Comparison of ENCODE assay signal across 8 mouse cellular contexts in genomic region chr4:141147112-141148008, GRCm38 (mm10). TPM values are rescaled to one million over a fixed set of nuclear protein-coding genes. Genes with fewer than 3 reads are reported as not detected.
DNase-seq lines count a peak whose midpoint lies in the region; ATAC-seq and TF ChIP-seq lines count a peak whose summit lies in the region.

TSS of gene Fbxo42 (plus strand) at chr4:141147913.

- peak; percentile 68 for TF ChIP-seq CTCF in bone marrow, adult 2 months (IDR thresholded peaks at IDR 0.05; ENCODE audit: control insufficient read depth, insufficient read depth, low read length)

- peak; percentile 88; the same call in 1 of the 2 replicates for TF ChIP-seq POLR2A in bone marrow, adult 2 months (IDR thresholded peaks at IDR 0.05; ENCODE audit: borderline replicate concordance, control insufficient read depth, low read depth, low read length)

- no peaks in the 10 kb centered on the region for H3K9me3 ChIP-seq in embryonic facial prominence, embryonic 15.5 days (replicated peaks)
- no peaks in the 10 kb centered on the region for H3K9me3 ChIP-seq in kidney, embryonic 14.5 days (ENCODE audit: control insufficient read depth, low read length)
- no peaks in the 10 kb centered on the region for H3K9me3 ChIP-seq in limb, embryonic 15.5 days

- no peaks in the 10 kb centered on the region for H3K36me3 ChIP-seq in embryonic facial prominence, embryonic 15.5 days
- no peaks in the 10 kb centered on the region for H3K36me3 ChIP-seq in kidney, embryonic 14.5 days (ENCODE audit: control insufficient read depth, insufficient read depth, low read length)
- no peaks in the 10 kb centered on the region for H3K36me3 ChIP-seq in limb, embryonic 15.5 days

- H3K4me3 ChIP-seq in bone marrow, adult 2 months (replicated peaks; ENCODE audit: control insufficient read depth, low read depth, low read length), result peak within 1 kb of the TSS; percentile 99
- peak within 1 kb of the TSS; percentile 88 for H3K4me3 ChIP-seq in embryonic facial prominence, embryonic 15.5 days (replicated peaks)
- H3K4me3 ChIP-seq in kidney, embryonic 14.5 days (ENCODE audit: low read length), result peak within 1 kb of the TSS; percentile 99
- peak within 1 kb of the TSS; percentile 99 for H3K4me3 ChIP-seq in limb, embryonic 15.5 days

- peak within 1 kb of the TSS; percentile 92 for H3K9ac ChIP-seq in embryonic facial prominence, embryonic 15.5 days
- peak within 1 kb of the TSS; percentile 97 for H3K9ac ChIP-seq in kidney, embryonic 14.5 days (ENCODE audit: low read depth, low read length)
- H3K9ac ChIP-seq in limb, embryonic 15.5 days, result peak within 1 kb of the TSS; percentile 99

- under 1% methylated on average over 58 of the region's 58 CpGs for WGBS in bone marrow, adult 2 months
- 7% methylated on average over 58 of the region's 58 CpGs for WGBS in embryonic facial prominence, embryonic 15.5 days
- WGBS in kidney, embryonic 14.5 days, result 7% methylated on average over 57 of the region's 58 CpGs
- WGBS in limb, embryonic 15.5 days, result 7% methylated on average over 58 of the region's 58 CpGs

- H3K27me3 ChIP-seq in embryonic facial prominence, embryonic 15.5 days, result no peaks in the 10 kb centered on the region
- no peaks in the 10 kb centered on the region for H3K27me3 ChIP-seq in kidney, embryonic 14.5 days (ENCODE audit: control insufficient read depth, insufficient read depth, low read length)
- H3K27me3 ChIP-seq in limb, embryonic 15.5 days, result no peaks in the 10 kb centered on the region

- DNase-seq in 416B (ENCODE audit: low read depth), result peak; percentile 88
- DNase-seq in heart, adult 9 months (ENCODE audit: low spot score in 2 of 2), result peak; percentile 93 to 94
- DNase-seq in monocyte, adult 2 months (ENCODE audit: low read depth in 1 of 2, low spot score in 2 of 2), result peak; percentile 80 to 93
- peak; percentile 91 to 93 for DNase-seq in spleen, postnatal 36 days (ENCODE audit: low spot score in 2 of 2)

- H3K4me2 ChIP-seq in embryonic facial prominence, embryonic 15.5 days (replicated peaks), result peak within 1 kb of the TSS; percentile 76
- peak within 1 kb of the TSS; percentile 85 for H3K4me2 ChIP-seq in kidney, embryonic 14.5 days (replicated peaks; ENCODE audit: low read depth, low read length)
- peak within 1 kb of the TSS; percentile 80 for H3K4me2 ChIP-seq in limb, embryonic 15.5 days

- H3K27ac ChIP-seq in bone marrow, adult 2 months (ENCODE audit: control insufficient read depth, insufficient read depth, low read depth, low read length, poor library complexity), result peak within 1 kb of the TSS; percentile 84
- H3K27ac ChIP-seq in embryonic facial prominence, embryonic 15.5 days (replicated peaks), result peak within 1 kb of the TSS; percentile 95
- H3K27ac ChIP-seq in kidney, embryonic 14.5 days (ENCODE audit: low read depth, low read length), result peak within 1 kb of the TSS; percentile 92
- H3K27ac ChIP-seq in limb, embryonic 15.5 days, result peak within 1 kb of the TSS; percentile 97

- ATAC-seq in embryonic facial prominence, embryonic 15.5 days (ENCODE audit: insufficient number of reproducible peaks, low FRiP score, low TSS enrichment, low read depth), result peak; percentile 87
- peak; percentile 88 for ATAC-seq in kidney, embryonic 14.5 days (ENCODE audit: low FRiP score, low TSS enrichment)
- ATAC-seq in limb, embryonic 15.5 days (ENCODE audit: insufficient number of reproducible peaks, low FRiP score, low TSS enrichment, low read depth), result peak; percentile 81

- peaks cover 1% of the 10 kb centered on the region for H3K4me1 ChIP-seq in bone marrow, adult 2 months (ENCODE audit: control insufficient read depth, insufficient read depth, low read length)
- H3K4me1 ChIP-seq in embryonic facial prominence, embryonic 15.5 days, result peaks cover 35% of the 10 kb centered on the region
- peaks cover 19% of the 10 kb centered on the region; the same call in 1 of the 2 replicates for H3K4me1 ChIP-seq in kidney, embryonic 14.5 days (ENCODE audit: control insufficient read depth, insufficient read depth, low read length)
- peaks cover 29% of the 10 kb centered on the region for H3K4me1 ChIP-seq in limb, embryonic 15.5 days

RNA-seq across cellular contexts. Expression of gene Fbxo42, which starts in this region (rescaled TPM):
- 7.9 and 9.2 TPM in 2 replicates for polyA plus RNA-seq in bone marrow, adult 2 months (2011; ENCODE audit: insufficient read depth, insufficient read length, low replicate concordance, missing spikeins)
- 23.7 and 25.8 TPM in 2 replicates for polyA plus RNA-seq in embryonic facial prominence, embryonic 15.5 days (2015; fragmentation: Nextera tagmentation; extraction: Ambion mirVana)
- 22.0 and 26.8 TPM in 2 replicates for polyA plus RNA-seq in kidney, embryonic 14.5 days (2014; fragmentation: Nextera tagmentation; extraction: Ambion mirVana)
- 22.5 and 25.4 TPM in 2 replicates for polyA plus RNA-seq in limb, embryonic 15.5 days (2015; fragmentation: Nextera tagmentation; extraction: Ambion mirVana)

Comparison
In these comparisons a context has a peak if more than half of its experiments do, and no peak if none do; other contexts are left out.
1. Peak in every context shown above with its lines: DNase-seq, ATAC-seq, H3K4me3 ChIP-seq and H3K27ac ChIP-seq.